Mouse (Mus musculus) urinary bladder, postnatal 10 days (tissue): ENCODE data around the gene Gm340.

Source experiments
- DNase-seq: peaks from one replicate; pipeline ENCODE4 v3.0.0; 2022; ENCODE audit warnings: low spot score

Gm340 gene

DNA sequence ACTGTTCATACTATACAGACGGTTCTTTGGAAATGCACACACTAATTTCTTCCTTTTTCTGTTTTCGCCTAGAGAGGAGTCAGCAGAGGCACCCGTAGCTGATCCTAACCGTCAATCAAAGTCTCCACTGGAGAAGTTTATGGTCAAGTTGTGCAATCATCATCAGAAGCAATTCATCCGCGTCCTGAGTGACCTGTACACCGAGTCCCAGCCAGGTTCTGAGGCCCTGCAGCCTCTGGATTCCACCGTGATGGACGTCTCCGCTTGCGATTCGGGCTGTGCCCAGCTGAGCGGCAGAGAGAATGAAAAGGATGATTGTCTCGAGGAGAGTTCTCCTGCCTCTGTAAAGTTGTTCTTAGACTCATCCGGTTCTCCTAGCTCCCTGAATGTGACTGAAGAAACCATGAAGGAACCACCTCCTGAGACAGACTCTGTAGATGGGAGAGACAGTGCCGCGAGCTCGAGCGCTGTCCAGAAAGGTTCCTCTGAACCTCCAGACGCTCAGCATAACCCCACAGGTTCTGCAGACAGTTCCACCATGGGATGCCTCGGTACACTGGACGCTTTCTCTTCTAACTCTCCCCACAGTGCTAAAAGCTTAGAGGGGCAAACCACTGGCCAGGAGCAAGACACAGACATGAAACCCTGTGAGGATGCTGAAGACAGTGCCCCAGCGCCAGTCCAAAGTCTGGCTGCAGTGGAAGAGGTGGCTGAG, at the start of gene Gm340:
Gene Gm340, plus strand, starts transcription at position 665 of the 715 bp plus-strand sequence.
- no peak for DNase-seq

DNA sequence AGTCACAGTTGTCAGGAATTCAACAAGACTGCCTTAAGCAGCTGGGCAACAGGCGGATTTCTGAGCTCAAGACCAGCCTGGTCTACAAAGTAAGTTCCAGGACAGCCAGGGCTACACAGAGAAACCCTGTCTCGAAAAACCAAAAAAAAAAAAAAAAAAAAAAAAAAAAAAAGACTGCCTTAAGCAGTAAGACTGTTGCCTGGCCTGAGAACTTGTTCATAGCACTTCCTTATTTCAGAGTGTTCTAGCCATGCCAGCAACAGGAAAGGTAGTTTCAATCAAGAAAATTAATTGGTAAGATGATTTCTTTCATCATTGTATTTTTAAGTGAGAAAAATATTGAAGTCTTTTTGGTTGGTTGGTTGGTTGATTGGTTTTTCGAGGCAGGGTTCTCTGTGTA, 48.1 kb upstream of the Gm340 start:
- no peak for DNase-seq

DNA sequence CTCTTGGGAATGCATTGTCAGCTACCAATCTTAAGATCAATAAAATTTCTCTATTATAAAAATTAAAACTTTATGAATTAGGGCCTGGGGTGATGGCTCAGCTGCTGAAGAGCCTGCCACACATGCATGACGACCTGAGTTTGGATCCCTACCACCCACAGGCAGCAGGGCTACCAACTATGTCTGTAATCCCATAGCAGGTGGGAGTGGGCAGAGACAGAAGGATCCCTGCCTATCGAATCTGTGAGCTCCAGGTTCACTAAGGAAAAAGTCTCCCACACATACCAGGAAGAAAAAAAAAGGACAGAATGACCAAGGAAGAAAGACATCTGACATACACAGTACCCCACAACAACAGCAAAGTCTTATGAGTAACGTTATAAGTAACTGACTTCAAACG, 25.2 kb upstream of the Gm340 start:
- DNase-seq = no peak

DNA sequence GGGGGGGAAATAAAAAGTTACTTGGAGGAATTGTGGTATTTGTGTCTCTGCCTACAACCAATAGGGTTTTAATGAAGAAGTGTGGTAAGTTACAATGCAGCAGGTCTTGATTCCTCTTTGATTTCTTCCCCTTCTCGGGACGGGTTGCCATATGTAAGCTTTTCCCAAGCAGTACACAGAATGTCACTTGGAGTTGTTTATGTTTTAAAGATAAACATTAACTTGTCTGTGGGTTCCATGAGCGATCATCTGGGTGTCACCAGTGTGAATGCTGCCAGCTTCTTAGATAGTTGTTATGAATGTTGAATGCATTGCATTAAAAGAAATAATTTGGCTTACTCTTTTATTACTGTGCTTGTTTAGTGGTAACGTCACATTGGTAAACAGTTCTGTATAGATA, 24.7 kb upstream of the Gm340 start:
- DNase-seq = no peak

DNA sequence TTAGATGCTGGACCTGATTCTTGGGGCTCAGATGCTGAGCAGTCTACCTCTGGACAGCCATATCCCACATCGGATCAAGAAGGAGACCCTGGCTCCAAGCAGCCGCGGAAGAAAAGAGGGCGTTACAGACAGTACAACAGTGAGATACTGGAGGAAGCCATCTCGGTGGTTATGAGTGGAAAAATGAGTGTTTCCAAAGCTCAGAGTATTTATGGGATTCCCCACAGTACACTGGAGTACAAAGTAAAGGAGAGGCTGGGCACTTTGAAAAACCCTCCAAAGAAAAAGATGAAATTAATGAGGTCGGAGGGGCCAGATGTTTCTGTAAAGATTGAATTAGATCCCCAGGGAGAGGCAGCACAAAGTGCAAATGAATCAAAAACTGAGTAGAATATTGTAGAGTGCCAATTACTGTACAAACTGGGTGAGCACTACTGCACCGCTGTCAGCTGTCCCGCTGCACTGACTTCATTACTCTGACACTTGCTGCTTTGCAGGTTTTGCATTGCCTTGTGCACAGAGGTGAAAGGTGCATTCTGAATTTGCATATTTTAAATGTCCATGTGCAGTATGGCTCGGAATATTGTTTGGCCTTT, 23.2 kb upstream of the Gm340 start:
- DNase-seq = no peak

DNA sequence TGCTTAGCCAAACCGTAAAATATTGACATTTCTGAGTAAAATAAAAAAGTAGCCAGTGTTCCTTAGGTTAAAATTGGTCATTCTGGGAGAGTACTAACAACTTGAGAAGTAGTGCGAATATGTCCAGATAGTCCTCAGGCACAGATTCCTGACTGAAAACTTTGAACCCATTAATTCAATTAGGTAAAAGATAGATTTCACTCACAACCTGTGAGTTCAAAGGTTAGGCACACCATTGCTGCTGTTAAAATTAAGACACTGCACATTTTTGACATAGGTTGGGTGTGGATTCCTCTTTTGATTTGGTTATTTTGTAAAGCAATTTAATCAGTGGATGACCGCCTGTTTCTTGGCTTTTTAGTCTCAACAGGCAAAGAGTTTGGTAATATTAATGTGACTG, 21.3 kb upstream of the Gm340 start:
- DNase-seq = no peak

DNA sequence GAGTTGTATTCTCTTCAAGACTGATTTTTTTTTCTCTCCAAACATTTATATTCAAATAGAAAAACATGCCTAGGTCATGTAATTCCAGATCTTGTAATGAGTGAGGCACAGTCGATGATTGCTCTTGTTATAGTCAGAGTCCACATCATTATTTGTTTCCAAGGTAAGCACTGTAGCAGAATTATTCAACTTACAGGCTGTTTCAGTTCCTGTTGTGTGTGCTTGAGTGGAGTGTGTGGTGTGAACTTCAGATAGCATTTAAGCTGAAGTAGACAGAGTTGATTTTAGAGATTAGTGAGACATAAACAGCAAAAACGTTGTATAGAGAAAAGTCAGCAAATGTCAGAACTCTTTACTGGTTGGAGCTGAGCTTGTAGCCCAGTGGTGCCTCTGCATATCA, 13.4 kb upstream of the Gm340 start:
- DNase-seq = no peak

DNA sequence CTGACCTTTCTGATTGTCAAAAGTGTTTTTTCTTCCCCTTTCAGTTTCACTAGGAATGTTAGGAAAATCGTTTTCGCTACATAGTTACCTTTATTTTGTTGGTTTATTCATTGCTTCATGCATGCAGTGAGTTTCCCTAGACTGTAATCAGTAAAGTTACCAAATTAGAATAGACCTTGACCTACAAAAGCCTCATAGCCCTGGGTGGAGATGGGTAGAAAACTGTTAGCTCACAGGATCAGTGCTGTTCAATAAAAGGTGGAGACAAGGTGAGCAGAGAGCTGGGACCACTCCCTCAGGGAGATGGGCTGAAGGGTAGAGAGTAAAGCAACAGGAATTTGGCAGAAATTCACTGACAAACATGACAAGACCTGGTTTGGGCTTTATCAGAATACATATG, 8.5 kb upstream of the Gm340 start:
- DNase-seq = no peak

DNA sequence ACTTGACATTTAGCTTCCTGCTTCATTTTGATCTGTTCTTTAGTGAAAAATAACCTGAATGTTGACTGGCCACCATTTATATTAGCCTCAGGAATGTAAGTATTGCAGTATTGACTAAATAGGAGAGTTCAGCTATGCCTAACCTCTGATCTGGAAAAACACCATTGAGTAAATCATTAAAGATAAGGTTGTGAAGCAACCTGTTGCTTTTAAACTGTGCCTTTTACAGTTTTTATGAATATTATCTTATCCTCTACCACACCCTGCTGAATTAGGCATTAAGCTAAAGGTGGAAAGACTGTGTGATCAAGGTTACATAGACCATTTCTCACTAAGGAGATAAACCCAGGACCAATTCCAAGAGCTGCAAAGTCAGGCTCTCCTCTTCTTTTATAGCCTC, 4.6 kb upstream of the Gm340 start:
- no peak for DNase-seq

DNA sequence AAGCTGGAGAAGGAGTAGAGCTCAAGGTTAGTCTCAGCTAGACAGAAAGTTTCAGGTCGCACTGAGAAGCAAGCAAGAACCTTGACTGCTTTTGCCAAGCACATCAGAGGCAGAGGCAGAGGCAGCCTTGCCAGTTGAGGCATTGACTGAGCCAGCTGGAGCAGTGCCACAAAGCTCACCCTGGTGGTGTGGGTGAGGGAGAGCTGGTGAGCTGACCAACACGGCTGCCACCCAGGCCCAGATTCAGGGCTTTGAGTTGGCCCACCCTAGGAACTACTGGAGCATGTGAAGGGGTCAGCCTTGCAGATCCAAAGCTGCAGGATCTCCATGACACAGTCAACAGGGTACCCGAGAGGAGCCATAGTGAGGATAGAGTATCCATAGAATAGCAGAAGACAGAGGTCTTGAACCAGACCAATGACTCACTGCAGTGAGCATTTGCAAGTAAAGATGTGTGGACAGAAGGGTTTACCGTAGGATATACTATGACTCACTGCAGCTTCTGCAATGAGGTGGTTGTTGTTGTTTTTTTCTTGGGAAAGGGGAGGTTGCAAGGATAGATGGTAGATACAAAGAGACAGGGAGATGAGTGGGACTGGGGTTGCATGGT, 2.8 kb upstream of the Gm340 start:
- DNase-seq = no peak

DNA sequence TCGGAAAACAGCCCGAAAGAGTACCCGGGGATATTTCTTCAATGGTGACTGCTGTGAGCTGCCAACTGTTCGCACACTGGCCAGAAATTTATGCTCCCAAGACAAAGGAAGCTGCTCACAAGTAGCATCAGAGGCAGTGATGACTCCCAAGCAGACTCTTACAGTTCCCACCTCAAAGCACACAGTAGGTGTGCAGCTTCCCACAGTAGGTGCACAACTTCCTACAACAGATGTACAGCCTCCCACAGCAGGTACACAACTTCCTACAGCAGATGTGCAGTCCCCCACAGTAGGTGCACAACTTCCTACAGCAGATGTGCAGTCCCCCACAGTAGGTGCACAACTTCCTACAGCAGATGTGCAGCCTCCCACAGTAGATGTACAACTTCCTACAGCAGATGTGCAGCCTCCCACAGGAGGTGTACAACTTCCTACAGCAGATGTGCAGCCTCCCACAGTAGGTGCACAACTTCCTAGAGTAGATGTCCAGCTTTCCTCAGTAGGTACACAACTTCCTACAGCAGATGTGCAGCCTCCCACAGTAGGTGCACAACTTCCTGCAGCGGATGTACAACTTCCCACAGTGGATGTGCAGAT, 846 bp downstream of the Gm340 start:
- no peak for DNase-seq

DNA sequence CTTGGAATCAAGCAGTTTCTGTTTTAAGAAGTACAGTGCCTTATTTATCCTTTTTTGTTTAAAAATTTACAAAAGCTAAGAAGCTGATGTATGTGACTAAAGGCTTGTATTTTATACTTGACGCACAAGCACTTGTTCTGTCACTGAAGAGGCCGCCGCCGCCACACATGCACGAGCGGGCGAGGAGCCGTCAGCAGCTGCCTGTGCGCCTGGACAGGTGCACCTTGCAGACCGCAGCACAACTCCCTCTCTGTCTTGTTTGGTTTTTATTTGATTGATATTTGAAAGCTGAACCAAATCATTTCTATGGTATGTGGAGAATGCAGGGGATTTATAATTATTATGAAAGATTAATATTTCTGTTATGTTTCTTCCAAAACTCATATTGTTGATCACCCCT, 4.6 kb downstream of the Gm340 start:
- DNase-seq = no peak

DNA sequence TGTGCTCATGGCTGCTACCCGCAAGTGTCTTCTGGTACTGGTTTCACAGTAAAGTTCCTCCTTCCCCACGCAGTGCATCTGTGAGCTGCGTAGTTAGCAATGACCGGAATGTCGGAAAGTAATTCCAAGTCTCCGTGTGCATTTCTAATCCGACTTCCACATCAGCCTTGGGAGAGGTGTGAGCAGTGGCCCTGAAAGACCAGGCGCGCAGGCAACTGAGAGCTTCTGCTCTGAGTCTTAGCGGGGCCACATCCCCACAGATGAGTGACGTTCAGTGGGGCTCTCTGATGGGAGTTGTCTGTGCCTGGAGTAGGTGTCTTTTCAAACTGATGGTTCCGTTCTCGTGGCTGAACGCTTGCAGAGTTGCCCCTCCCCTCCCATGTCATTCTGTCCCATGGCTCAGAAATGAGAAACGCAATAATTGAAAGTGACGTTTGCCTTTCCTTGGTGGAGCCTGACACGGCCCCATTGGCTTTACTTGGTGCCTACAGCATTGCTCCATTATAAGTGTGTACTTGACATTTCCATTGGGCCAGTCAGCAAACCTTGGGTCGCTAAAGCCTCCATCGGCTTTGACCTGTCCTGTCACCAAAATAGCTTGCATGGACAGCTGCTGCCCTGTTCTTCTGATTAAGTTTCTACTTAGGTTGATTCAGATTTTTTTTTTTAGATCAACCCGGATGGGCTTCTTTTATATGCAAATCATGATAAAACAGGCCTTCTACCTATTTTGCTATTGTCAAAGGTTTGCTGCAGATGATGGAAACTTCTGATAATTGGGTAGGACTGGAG, 5.5 kb downstream of the Gm340 start:
- no peak for DNase-seq

DNA sequence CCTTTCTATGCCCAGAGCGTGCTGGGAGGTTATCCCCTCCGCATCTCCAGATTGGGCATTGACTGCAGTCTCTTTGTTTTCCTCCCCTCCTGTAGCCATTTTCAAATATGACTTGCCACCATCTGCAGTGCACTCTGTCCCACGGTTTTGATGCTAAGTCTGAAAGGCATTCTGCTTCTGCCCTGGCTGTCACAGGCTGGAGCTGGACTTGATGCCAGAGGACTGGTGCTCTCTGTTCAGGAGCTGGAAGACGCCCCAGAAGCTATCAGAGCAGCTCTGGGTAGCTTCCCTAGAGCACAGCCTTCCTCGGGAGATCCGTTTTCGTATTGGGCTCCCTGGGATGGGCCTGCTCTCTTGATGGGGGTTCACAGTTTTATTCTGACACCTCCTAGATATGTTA, 6.9 kb downstream of the Gm340 start:
- DNase-seq = no peak

DNA sequence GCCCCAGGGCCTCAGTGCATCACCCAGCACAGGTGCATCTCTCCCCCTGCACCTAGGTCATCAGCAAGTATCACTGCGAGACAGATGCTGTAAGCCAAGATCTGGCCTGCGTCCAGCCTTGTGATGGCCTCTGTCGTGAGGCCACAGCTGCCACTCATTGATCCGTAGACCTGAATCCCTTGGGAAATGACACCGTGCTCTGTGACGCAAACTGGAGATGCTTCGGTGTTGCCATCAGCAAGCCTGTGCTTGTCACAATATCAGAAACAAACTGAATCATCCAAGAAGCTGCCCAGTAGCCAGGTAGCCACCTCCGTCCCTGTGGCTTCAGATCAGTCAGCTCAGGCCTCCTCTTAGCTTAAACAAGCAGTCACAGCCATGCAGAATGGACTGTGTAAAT, 7.5 kb downstream of the Gm340 start:
- DNase-seq = no peak

DNA sequence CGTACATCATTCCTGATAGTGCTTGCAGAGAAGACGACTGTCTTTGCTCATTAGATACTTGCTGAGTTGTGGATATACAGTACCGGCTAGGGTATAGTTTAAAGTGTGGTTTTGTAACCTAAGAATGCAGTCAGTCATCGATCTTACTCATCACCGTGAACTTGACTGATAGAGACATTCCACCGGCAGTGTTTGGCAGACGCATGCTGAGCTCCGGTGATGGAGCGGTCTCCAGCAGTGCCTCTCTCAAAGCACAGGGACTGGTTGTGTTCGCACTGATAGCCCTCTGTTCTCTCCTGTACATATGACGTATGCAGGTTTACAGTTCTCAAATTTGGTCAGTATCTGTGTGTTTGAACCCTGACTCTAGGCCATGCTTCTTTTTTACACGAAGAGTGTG, 9.6 kb downstream of the Gm340 start:
- no peak for DNase-seq

DNA sequence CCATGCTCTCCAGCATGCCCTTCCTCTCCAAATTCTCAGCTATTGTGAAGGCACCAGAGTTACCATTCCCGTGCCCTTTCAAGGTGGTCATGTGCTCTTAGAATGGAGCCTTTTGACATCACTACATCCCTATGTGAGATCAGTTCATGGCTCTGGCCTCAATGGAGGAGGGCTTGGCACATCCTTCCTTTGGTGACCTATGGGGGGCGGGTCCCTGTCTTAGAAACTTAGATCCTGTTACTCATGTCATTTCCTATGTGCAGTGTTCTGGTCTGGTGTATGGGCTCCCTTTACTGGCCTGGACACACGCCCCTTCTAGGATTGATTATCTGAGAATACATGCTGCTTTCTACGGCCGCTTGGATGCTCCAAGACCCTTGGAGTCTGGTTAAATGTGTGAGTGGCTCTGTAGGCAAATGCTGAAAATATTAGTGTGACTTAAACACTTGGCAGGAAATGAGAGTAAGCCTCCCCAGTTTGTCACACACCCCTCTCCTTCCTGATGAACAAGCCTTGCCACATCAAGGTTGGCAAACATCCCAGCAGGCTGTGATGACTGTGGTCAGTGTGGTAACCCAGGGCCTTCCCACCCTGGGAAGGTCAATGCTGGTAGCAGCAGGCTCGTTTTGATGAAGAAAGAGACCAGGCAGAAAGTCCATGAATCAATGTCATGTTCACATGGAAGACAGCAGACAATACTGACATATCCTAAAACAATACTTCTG, 15.2 kb downstream of the Gm340 start:
- no peak for DNase-seq

DNA sequence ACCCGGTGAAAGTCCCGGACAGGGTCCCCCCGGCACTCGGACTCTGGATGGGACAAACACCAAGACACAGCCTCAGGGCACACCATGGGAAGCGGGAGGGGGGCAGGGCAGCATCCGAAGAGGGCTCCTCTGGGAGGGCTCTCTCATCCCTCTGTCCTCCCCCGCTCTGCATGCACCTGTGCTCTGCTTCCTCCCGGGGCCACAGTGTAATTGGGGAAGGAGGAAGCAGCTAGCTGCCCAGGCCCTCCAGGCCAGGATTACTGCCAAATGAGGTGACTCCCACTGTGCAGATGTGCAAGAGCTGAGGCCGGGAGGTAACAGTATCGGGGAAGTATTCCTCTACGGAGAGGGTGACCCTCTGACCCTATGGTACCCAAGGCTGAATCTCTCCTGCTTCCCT, 18.5 kb downstream of the Gm340 start:
- DNase-seq = no peak

DNA sequence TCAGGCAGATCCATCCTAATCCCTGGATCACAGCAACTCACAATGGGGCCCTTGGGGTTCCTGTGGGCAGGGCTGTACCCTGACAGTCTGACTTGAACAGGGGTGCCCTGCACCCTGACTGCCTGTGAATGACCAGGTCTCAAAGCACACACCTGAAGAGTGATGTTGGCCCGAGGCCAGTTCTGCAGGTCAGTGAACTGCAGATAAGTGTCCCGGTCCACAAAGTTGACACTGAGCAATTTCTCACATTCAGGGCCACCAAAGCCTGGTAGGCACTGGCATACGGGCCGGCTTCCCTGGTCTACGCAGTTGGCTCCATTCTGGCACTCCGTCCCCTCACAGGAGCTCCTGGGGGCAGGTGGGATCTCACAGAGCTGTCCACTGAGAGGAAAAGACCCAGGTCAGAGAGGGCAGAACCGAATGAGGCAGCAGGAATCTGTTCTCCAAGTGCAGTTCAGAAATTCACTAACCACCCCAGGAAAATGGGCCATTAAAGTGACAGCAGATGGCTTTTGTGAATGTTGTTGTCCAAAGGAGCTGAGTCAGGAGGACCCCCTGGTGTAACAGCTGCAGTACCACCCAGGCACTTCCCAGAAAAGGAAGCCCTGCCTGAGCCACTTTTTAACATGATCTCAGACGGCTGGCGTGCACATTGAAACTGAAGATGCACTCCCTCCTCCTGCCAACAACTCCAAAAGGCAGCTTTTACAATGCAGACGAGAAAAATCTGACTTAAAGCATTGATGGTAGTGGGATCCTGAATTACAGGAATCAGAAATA, 24.2 kb downstream of the Gm340 start:
- no peak for DNase-seq

DNA sequence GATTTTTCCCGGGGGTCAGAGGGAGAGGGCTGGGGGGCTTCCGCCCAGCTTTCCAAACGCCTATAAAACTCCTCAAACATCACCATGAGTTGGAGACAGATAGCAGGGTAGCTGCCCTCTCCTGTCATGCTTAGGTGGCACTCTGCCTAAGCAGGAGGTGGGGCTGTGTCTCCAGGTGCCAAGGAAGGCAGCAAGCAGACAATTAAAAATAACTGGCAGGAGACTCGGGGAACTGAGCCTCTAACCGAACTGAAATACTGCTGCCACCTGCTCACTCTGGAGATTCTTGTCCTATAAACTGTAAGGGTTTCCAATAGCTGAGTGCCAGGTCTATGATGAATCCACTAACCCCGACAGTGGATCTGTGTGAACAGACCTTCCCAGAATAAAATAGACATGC, 29.5 kb downstream of the Gm340 start:
- no peak for DNase-seq
